Mouse (Mus musculus) brown adipose tissue, adult 24 weeks (tissue): Measurements from ENCODE around the gene Raly. TPM values are rescaled to one million over a fixed set of nuclear protein-coding genes. Genes with fewer than 3 reads are reported as not detected.

Experiments used
- H3K27ac ChIP-seq: fragments of 200-500 bp; replicated peaks from 2 replicates; pipeline ENCODE4 v1.5.1; 2012; ENCODE audit warnings: low read depth, mild to moderate bottlenecking, low read length
- H3K4me1 ChIP-seq: fragments of 200-500 bp; 2 replicates; pipeline ENCODE4 v1.6.1; 2012; ENCODE audit warnings: low read length, mixed read lengths; ENCODE audit not compliant: control insufficient read depth, insufficient read depth, insufficient read length
- H3K4me3 ChIP-seq: fragments of 200-500 bp; 2 replicates; pipeline ENCODE4 v1.5.1; 2012; ENCODE audit warnings: low read depth, mild to moderate bottlenecking, low read length, moderate library complexity; ENCODE audit not compliant: insufficient read depth
- polyA plus RNA-seq: library from polyadenylated mRNA; stranded (reverse); fragments of >200 nt; gene quantifications from 2 replicates; pipeline ENCODE4 v1.2.4, GENCODE M21; 2012; ENCODE audit not compliant: missing spikeins, insufficient read depth, insufficient read length

Gene Raly
- polyA plus RNA-seq, result 51.8 and 60.5 TPM in 2 replicates

DNA sequence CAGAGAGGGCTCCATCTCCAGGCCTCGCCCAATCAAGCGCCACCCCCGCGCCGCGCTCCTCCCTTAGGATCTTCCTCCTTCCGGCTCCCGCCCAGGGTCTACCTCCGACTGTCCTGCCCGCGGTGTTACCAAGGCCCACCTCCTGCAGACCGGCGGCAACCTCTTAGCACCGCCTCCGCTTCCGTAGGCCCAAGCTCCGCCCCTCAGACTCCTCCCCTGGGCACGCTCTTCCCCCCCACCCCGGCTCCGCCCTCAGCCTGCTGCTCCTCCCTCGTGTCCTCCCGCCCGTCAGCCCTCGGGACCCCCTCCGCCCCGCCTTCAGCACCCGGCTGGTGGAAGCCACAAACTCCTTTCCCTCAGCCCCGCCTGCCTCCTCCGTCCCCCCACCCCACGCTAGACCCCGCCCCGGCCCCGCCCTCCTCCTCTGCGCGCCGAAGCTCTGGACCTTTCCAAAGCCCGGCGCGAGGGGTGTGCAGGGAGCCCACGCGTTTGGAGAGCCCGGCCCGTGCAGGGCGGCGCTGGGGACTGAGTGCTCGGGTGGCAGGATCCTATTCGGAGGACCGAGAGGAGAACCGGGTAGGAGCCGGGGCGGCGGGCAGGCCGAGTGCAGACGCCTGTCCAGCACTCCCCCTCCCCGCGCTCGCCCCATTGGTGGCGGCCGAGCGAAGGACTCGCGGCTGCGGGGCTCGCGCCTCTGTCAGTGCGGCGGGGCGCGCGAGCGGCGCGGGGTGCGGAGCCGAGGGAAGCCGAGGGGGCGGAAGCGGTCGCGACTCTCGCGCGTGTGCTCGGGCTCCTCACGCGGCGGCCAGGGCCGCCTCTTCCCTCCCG, at the start of gene Raly, which contains the start of gene a:
TSS of gene Raly (plus strand) at position 441 of the 828 bp plus-strand sequence.
TSS of gene a (plus strand) at position 747 of the 828 bp plus-strand sequence.
- H3K4me3 ChIP-seq, result peak within 1 kb of the TSS; percentile 70
- H3K27ac ChIP-seq, result peak within 1 kb of the TSS; percentile 91
- H3K4me1 ChIP-seq, result peaks cover 11% of the 10 kb centered on the region; the same call in 1 of the 2 replicates

DNA sequence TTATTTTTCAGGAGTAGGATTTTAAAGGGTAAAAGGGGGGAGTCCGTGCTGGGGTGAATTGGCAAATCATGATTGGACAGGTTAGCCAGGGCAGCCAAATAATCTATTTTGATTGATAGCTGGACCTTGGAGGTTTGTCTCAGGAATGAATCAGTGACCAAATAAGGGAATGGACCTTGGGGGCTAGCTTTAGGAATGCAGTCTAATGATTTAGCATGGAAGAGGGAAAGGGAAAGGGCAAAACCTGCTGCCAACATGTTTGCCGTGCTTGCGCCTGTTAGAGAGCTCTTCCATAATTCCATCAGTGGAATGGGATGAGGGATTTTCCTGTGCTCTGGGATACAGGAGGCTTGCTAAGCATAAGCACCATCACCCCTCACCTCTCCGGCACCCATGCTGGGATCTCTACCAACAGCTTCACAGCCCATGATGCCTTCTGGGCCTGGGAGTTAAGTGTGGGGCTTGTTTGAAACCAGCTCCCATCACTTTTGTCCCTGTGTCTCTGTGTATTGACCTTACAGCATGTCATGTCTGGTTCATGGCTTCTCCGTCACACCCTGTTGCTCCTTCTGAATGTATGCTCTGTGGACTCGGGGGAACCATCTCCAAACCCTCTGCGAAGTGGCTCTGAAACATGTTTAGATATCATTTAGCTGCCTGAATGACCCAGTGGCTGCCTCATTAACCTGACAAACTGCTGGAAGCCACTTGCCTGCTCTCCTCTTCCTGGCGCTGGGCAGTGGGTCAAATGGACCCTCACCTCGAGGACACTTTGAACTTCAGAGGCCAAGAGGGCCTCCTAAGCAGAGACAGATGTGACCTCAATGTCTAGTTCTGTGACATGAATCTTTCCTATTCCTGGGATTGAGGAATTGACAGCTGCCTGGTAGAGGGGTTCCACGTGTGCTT, 47.7 kb upstream of the Raly start:
- H3K4me1 ChIP-seq, result no peaks in the 10 kb centered on the region
- H3K4me3 ChIP-seq, result no peak overlapping the region
- no peak overlapping the region for H3K27ac ChIP-seq

DNA sequence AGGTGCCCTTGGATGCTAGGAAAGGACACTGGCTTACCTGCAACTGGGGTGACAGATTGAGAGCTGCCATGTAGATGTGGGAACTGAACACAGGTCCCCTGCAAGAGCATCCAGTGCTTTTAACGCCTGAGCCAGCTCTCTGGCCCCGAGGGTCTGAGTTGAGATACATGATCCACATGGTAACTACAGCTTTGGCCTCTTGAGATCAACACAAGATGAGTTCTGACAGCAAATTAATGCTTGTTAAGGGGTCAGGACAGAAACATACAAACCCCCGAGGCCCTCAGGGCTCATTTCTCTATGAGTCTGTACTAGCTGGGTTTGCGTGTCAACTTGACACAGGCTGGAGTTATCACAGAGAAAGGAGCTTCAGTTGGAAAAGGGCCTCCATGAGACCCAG, 47.0 kb upstream of the Raly start:
- Histone ChIP-seq H3K4me3 (no peak overlapping the region), H3K4me1 (no peaks in the 10 kb centered on the region), H3K27ac (no peak overlapping the region)

DNA sequence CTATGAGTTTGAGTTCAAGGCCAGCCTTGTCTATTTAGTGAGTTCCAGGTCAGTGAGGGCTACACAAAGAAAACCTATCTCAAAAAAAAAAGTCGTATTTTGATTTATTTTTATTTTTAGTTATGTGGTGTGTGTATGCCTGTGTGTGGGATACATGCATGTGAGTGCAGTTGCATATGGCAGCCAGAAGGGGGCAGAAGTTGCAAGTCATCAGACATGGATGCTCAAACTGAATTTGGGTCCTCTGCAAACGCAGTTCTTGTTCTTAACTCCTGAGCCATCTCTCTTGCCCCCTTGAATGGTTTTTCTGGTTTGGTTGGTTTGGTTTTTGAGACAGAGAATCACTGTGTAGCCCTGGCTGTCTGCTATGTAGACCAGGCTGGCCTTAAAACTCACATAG, 42.5 kb upstream of the Raly start:
- Histone ChIP-seq H3K4me3 (no peak overlapping the region), H3K4me1 (no peaks in the 10 kb centered on the region), H3K27ac (no peak overlapping the region)

DNA sequence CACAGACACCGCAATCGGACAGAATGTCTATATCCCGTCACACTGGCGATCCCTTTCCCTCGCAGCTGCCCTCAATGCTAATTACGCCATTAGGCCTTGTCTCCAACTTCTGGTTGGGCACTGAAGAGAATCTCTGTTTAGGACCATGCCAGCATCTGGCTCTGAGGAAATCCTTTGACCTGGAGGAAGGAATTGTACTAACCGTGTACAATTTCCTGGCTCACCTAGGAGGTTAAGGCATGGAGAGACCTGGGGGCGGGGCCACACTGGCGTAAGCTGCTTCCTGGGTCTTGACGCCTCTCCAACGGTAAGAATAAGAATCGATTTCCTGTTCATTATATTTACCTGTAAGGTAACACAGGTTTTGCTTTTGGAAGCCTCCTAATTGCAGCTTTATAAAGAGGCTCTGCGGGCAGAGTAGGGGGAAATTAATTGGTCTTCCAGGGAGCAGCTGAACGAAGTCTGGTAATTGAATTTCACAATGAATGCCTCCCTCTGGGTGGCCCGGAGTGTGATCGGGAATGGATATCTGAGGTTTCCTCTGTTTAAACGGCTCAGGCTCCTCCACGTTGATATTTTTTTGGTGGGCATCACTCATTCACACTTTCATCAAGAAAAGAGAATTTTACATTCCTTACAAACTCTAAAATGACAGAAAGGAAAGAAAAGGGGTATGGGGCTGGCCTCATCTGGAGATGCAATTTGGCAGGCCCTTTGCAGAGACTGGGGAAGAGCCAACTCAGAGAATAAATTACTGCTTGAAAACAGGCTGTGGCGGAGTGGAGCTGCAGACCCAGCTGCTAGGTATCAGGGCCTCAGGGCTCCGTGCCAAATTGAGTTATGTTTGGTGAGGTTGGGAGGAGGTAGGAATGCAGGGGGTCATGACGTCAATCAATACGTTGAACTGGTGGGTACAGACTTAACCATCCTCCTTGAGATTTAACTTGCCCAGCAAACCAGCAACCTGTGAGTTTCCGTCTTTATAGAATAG, 41.6 kb upstream of the Raly start:
- Histone ChIP-seq H3K4me1 (no peaks in the 10 kb centered on the region), H3K4me3 (no peak overlapping the region), H3K27ac (no peak overlapping the region)

DNA sequence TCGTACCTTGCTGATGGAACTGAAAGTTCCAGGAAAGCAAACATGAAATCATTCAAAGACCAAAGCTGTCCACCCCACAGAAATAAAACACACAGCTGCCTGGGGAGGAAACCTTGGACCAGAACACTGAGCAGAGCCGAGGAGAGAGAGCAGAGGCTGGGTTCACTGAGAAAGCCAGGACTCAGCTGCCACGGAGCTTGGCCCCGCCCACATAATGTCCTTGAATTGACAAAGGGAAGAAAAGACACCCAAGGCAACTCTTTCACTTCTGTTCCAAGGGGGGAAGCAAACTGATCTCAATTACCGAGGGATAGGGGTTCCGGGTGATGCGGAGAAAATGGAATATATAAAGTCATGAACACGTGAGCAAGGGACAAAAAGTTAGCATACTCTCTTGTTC, 39.0 kb upstream of the Raly start:
- no peaks in the 10 kb centered on the region for H3K4me1 ChIP-seq
- no peak overlapping the region for H3K4me3 ChIP-seq
- no peak overlapping the region for H3K27ac ChIP-seq

DNA sequence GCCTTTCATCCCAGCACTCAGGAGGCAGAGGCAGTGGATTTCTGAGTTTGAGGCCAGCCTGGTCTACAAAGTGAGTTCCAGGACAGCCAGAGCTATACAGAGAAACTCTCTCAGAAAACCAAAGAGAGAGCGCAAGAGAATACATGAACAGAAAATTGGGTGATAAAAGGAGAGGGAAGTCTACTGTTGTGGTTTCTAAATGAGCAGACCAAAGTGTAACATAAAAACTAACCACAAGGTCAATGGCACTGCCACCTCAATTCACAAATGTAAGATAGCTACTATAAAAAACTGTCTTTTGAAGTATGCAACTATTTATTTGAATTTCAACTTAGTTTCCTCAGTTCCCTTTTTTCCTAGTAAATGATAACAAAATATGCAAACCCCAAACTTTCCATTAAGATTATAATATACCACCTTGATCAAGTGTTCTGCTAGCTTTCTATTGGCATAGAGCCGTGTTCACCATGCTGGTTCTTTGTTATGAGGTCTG, 36.8 kb upstream of the Raly start:
- no peak overlapping the region for H3K4me3 ChIP-seq
- H3K4me1 ChIP-seq, result no peaks in the 10 kb centered on the region
- H3K27ac ChIP-seq, result no peak overlapping the region

DNA sequence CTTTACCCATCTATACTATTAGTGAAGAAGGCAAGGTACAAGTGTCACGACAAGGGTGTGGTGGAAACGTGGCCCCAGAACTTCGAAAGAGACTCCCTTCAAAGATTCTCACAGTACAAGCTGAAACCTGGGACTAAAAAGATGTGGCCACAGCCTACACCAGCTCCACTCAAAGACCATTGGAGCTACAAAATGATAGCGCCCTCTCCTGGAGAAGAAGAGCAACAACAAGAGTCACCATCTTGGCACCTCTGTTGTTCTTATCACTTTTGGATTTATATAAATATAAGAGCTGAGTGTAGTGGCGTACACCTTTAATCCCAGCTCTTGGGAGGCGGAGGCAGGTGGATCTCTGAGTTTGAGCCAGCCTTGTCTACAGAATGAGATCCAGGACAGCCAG, 35.1 kb upstream of the Raly start:
- Histone ChIP-seq H3K4me1 (no peaks in the 10 kb centered on the region), H3K4me3 (no peak overlapping the region), H3K27ac (no peak overlapping the region)

DNA sequence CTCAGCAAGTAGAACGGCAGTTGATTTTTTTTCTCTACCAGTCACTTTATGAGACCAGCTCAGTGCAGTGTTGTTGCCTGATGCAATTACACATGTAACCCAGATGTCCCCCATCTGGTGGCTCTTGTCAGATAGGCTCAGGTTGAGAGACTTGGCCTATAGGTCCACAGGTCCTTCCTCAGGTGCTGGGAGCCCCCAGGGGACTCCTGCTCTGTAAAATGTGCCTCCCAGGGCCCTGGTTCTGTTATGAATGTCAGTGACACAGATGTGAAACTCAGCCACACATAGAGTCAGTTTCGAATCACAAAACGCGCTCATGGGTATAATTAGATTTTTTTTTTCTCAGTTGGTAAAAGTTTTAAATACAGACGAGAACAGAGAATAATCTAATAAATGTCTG, 33.2 kb upstream of the Raly start:
- H3K4me3 ChIP-seq, result no peak overlapping the region

DNA sequence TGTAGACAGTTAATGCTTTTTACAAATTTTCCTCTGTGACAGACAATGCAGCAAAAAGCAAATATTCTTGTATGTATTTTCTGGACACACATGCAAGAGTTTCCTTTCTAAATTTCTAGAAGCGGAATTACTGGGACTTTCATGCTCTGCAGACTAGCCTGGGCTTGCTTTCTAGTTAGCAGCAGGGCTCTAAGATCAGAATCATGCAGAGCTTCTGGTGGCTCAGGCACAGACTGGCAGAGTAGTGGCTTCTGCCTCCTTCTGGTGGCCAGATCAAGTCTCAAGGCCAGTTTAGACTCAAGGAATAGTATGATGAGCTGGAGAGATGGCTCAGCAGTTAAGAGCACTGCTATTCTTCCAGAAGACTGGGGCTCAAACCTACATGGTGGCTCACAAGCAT, 32.4 kb upstream of the Raly start:
- Histone ChIP-seq H3K4me1 (no peaks in the 10 kb centered on the region), H3K4me3 (no peak overlapping the region), H3K27ac (no peak overlapping the region)

More for the DNA sequence above, 33.2 kb upstream of the Raly start:
- H3K4me1 ChIP-seq, result no peaks in the 10 kb centered on the region
- no peak overlapping the region for H3K27ac ChIP-seq

DNA sequence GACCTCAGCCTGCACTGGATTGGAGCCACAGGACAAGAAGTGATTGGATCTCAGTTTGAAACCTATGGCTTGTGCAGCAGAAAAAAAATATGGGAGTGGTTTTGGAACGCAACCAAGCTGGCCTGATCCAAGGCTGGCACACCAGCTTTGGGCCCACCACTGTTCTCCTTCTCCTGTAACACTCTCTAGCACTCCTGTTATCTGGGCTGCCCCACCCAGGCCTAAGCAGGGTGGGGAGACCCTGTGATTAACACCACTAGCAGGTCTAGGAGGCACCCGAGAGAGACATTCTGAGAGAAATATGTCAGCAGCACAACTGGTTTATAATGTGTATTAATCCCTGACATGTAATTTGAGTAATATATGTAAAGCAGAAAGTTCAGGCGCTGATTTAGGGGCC, 27.7 kb upstream of the Raly start:
- Histone ChIP-seq H3K4me3 (no peak overlapping the region), H3K27ac (no peak overlapping the region)

DNA sequence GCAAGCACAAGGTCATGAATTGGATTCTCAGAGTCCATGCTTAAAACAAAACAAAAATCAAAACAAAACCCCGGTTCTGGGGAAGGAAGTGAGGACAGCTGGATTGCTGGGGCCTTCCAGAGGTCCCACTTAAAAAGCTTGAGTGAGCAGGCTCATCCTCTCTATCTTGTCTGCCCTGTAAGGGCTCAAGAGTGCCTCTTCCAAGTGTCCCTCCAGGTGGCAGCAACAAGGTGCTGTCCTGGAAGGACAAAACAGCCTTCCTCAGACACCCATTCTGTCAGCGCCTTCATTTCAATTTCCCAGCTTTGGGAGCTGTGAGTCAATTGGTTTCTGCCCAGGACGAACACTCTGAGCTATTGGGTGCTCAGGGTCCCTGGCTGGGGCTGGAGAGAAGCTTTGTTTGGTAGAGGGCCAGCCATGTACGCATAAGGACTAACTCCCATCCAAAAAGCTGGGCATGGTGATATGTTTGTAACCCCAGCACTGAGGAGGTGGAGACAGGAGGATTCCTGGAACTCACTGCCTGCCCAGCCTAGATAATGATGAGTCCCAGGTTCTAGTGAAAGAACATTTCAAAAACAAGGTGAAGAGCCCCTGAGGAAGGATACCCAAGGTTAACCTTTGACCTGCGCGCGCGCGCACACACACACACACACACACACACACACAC, 25.9 kb upstream of the Raly start:
- Histone ChIP-seq H3K27ac (no peak overlapping the region), H3K4me3 (no peak overlapping the region)

More for the DNA sequence above, 27.7 kb upstream of the Raly start:
- no peaks in the 10 kb centered on the region for H3K4me1 ChIP-seq

DNA sequence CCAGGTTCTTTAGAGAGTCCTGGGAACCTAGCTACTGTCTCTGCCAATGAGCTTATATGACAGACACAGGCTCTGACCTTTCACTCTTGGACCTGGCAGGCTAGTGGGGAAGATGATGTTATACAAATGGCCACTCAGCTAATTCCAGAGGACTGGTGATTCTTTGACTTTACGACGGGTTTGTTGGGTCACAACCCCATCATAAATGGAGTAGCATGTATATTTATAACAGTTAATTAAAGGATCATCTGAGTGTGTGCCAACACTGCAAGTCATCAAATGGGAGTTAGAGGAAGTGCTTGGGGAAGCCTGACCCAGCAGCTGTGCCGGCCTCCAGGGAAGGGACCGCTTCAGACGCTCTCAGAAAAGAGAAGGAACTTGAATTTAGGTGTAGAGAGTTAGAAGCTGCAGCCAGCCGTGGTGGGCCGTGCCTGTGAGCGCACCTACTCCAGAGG, 25.3 kb upstream of the Raly start:
- no peak overlapping the region for H3K4me3 ChIP-seq
- H3K27ac ChIP-seq, result no peak overlapping the region
- no peaks in the 10 kb centered on the region for H3K4me1 ChIP-seq

More for the DNA sequence above, 25.9 kb upstream of the Raly start:
- H3K4me1 ChIP-seq, result no peaks in the 10 kb centered on the region

DNA sequence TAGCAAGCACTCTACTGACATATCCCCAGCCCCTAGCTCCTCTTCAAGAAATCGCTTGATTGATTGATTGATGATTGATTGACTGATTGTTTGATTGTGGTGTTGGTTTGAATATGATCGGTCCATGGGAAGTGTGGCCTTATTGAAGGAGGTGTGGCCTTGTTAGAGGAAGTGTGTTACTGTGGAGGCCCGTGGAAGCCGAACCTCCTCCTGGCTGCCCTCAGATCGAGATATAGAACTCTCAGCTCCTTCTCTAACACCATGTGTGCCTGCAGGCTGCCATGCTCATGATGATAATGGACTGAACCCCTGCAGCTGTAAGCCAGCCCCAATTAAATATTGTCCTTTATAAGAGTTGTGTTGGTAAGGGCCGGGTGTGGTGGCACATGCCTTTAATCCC, 23.8 kb upstream of the Raly start:
- Histone ChIP-seq H3K4me1 (no peaks in the 10 kb centered on the region), H3K4me3 (no peak overlapping the region), H3K27ac (no peak overlapping the region)
